Mouse (Mus musculus): Measurements from ENCODE around the gene Emsy. TPM values are rescaled to one million over a fixed set of nuclear protein-coding genes. Genes with fewer than 3 reads are reported as not detected.

The Emsy gene
- polyA plus RNA-seq, 1 experiment = 15.0 TPM

DNA sequence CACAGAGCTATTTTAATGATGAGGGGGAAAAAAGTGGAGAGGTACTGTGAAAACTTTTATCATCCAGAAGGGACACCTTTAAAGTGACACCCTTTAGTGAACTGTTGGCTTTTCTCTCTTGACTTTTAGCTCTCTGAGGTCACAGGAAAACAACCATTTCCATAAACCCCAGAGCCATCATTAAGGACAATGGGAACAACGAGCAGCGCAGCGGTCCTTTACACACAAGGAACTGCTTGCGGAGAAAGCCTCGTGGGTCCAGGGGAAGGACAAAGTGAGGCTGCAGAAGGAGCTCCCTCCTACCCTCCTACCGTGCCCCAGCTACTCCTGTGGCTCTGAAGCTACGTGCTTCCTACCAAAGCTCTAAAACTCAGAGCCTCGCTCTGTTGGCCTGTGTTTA lies 59.2 kb downstream of the Emsy start:
- 91% methylated on average over 8 of the region's 8 CpGs for WGBS
- peaks cover 45% of the 10 kb centered on the region for H3K36me3 ChIP-seq (ENCODE audit: control insufficient read depth, insufficient read depth, low read length)
- TF ChIP-seq POLR2A (IDR thresholded peaks at IDR 0.05; ENCODE audit: low read depth, low read length) (no peak), CTCF (IDR thresholded peaks at IDR 0.05; ENCODE audit: extremely low read depth, insufficient read length, insufficient replicate concordance, low read depth, low read length) (no peak)

DNA sequence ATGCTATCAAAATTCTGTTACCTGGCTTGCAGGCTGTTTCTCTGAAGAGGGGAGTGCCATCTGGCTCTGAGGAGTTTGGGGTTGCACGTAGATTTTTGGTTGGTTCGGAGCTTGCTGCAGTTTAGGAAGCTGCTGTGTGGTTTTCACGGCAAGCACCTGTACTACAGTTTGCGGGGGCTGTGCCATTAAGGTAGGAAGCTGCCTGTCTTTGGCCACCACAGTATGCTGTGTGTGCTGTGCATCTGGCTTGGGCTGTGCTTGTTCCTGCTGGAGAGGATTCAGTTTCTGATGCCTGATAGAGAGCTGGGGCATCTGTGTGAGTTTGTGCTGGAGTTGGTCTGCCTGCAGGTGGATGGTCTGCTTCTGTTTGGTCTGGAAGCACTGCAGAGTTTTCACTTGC lies 61.9 kb downstream of the Emsy start:
- TF ChIP-seq POLR2A (IDR thresholded peaks at IDR 0.05; ENCODE audit: low read depth, low read length) (no peak), CTCF (IDR thresholded peaks at IDR 0.05; ENCODE audit: extremely low read depth, insufficient read length, insufficient replicate concordance, low read depth, low read length) (no peak)
- Histone ChIP-seq H3K4me1 (ENCODE audit: control insufficient read depth, insufficient read depth, insufficient read length, low read length) (no peaks in the 10 kb centered on the region), H3K27ac (ENCODE audit: insufficient read depth, low read depth, low read length) (no peak overlapping the region), H3K36me3 (ENCODE audit: control insufficient read depth, insufficient read depth, low read length) (peaks cover 40% of the 10 kb centered on the region), H3K27me3 (ENCODE audit: control insufficient read depth, insufficient read depth, low read length) (no peaks in the 10 kb centered on the region), H3K4me3 (ENCODE audit: low read depth, low read length) (no peak overlapping the region)
- 94% methylated on average over 4 of the region's 4 CpGs for WGBS

More for the DNA sequence above, 59.2 kb downstream of the Emsy start:
- Histone ChIP-seq H3K27ac (ENCODE audit: insufficient read depth, low read depth, low read length) (no peak overlapping the region), H3K27me3 (ENCODE audit: control insufficient read depth, insufficient read depth, low read length) (no peaks in the 10 kb centered on the region), H3K4me3 (ENCODE audit: low read depth, low read length) (no peak overlapping the region), H3K4me1 (ENCODE audit: control insufficient read depth, insufficient read depth, insufficient read length, low read length) (no peaks in the 10 kb centered on the region)

DNA sequence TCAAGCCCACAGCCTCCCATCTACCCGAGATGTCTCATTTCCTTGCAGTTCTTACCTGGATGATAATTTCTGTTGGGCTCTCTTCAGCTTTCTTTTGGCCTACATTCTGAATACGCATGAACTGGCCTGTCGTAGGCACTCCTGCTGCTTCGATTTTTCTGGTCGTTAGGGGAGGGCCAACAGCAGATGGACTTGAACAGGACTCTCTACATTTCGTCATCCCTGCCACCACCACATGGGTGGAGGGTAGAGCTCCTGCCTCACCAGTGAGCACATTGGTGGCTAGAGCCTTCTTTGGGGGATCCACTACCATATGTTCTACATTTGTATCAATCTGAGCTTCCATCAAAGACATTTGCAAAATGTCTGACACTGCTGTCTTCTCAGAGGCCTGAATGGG lies 63.3 kb downstream of the Emsy start:
- Histone ChIP-seq H3K36me3 (ENCODE audit: control insufficient read depth, insufficient read depth, low read length) (peaks cover 38% of the 10 kb centered on the region), H3K27me3 (ENCODE audit: control insufficient read depth, insufficient read depth, low read length) (no peaks in the 10 kb centered on the region), H3K4me1 (ENCODE audit: control insufficient read depth, insufficient read depth, insufficient read length, low read length) (no peaks in the 10 kb centered on the region), H3K4me3 (ENCODE audit: low read depth, low read length) (no peak overlapping the region), H3K27ac (ENCODE audit: insufficient read depth, low read depth, low read length) (no peak overlapping the region)
- 90% methylated on average over 6 of the region's 6 CpGs for WGBS
- TF ChIP-seq POLR2A (IDR thresholded peaks at IDR 0.05; ENCODE audit: low read depth, low read length) = no peak
- TF ChIP-seq CTCF (IDR thresholded peaks at IDR 0.05; ENCODE audit: extremely low read depth, insufficient read length, insufficient replicate concordance, low read depth, low read length) = no peak

DNA sequence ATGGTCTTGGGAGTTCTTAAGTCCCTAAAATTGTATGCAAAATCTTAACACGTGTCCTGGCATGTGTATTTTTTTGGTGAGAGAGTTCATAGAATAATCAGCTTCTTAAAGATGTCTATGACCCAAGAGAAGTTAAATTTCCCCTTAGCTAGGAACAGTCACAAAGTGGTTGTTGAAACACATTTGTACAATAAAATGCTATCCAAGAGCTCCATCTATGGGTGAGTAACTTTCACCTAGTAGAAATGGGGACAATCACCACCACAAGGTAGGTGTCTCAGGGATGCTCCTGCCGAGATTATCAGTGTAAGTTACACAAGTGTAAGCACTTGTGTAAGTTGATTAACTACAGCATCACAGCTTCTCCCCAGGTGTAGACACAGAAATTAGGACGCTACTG lies 67.6 kb downstream of the Emsy start:
- Histone ChIP-seq H3K27ac (ENCODE audit: insufficient read depth, low read depth, low read length) (no peak overlapping the region), H3K27me3 (ENCODE audit: control insufficient read depth, insufficient read depth, low read length) (no peaks in the 10 kb centered on the region), H3K4me3 (ENCODE audit: low read depth, low read length) (no peak overlapping the region), H3K4me1 (ENCODE audit: control insufficient read depth, insufficient read depth, insufficient read length, low read length) (no peaks in the 10 kb centered on the region; the same call in 1 of the 2 replicates), H3K36me3 (ENCODE audit: control insufficient read depth, insufficient read depth, low read length) (peaks cover 16% of the 10 kb centered on the region)
- 59% methylated on average over 3 of the region's 3 CpGs for WGBS
- no peak for TF ChIP-seq POLR2A (IDR thresholded peaks at IDR 0.05; ENCODE audit: low read depth, low read length)
- no peak for TF ChIP-seq CTCF (IDR thresholded peaks at IDR 0.05; ENCODE audit: extremely low read depth, insufficient read length, insufficient replicate concordance, low read depth, low read length)

DNA sequence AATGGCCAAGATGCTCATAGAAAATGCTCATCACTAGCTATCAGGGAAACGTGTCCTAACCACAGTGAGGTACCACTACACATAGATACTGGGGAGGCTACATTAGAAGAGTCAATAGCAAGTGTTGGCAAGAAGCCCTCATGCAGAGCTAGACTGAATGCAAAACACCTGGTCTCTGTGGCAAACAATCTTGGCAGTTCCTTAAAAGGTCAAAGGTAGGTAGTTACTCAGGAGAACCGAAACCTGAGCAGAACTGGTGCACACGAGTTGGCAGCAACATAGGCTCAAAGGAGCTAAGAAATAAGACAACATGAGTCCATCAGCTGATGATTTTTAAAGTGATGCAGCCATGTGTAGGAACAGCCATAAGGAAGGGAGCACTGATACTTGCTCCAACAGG lies 70.3 kb downstream of the Emsy start:
- 17% methylated on average over 3 of the region's 3 CpGs for WGBS
- TF ChIP-seq CTCF (IDR thresholded peaks at IDR 0.05; ENCODE audit: extremely low read depth, insufficient read length, insufficient replicate concordance, low read depth, low read length) (no peak), POLR2A (IDR thresholded peaks at IDR 0.05; ENCODE audit: low read depth, low read length) (no peak)

DNA sequence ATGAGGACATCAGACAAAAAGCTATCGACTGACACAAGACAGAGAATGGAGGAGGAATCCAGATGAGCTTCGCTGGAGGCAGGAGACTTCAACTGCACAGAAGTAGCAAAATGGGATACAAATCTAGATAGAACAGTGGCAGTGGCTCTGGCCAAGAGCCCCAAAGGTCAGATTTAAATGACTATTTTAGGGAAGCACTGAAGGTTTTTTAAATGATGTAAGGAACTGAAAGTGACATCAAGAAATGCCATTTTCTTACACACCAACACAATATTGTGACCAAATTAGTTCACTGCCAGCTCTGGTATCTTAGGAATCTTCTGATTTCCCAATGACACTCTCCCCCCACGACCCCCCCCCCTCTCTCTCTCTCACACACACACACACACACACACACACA lies 72.0 kb downstream of the Emsy start:
- Histone ChIP-seq H3K36me3 (ENCODE audit: control insufficient read depth, insufficient read depth, low read length) (0 out of 2 replicates have a peak, but pooled peaks cover 2% of the 10 kb centered on the region), H3K27ac (ENCODE audit: insufficient read depth, low read depth, low read length) (no peak overlapping the region), H3K4me3 (ENCODE audit: low read depth, low read length) (no peak overlapping the region), H3K27me3 (ENCODE audit: control insufficient read depth, insufficient read depth, low read length) (no peaks in the 10 kb centered on the region), H3K4me1 (ENCODE audit: control insufficient read depth, insufficient read depth, insufficient read length, low read length) (no peaks in the 10 kb centered on the region; the same call in 1 of the 2 replicates)
- 81% methylated on average over 3 of the region's 3 CpGs for WGBS
- TF ChIP-seq POLR2A (IDR thresholded peaks at IDR 0.05; ENCODE audit: low read depth, low read length) = no peak
- no peak for TF ChIP-seq CTCF (IDR thresholded peaks at IDR 0.05; ENCODE audit: extremely low read depth, insufficient read length, insufficient replicate concordance, low read depth, low read length)

More for the DNA sequence above, 70.3 kb downstream of the Emsy start:
- H3K27me3 ChIP-seq (ENCODE audit: control insufficient read depth, insufficient read depth, low read length) = no peaks in the 10 kb centered on the region
- H3K36me3 ChIP-seq (ENCODE audit: control insufficient read depth, insufficient read depth, low read length) = peaks cover 6% of the 10 kb centered on the region; the same call in 1 of the 2 replicates
- H3K27ac ChIP-seq (ENCODE audit: insufficient read depth, low read depth, low read length) = no peak overlapping the region
- no peaks in the 10 kb centered on the region; the same call in 1 of the 2 replicates for H3K4me1 ChIP-seq (ENCODE audit: control insufficient read depth, insufficient read depth, insufficient read length, low read length)
- no peak overlapping the region for H3K4me3 ChIP-seq (ENCODE audit: low read depth, low read length)

DNA sequence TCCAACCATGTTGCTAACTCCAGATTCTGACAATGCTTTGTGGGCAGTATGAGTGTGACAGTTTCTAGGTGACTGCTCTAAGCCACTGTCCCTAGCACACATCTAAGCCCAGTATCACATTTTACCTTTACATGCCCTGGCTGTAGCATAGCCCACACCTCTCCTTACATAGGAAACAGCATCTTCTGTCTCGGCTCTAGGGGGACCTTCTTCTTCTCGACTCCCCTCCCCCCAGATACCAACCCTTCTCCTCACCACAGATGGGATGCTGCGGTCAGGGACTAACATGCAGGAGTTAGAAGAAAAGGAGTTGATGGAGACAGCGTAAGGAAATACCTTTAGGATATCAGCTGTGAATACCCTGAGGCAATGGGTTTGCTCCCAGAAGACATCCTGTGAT lies 75.3 kb downstream of the Emsy start:
- TF ChIP-seq CTCF (IDR thresholded peaks at IDR 0.05; ENCODE audit: extremely low read depth, insufficient read length, insufficient replicate concordance, low read depth, low read length) = no peak
- no peak for TF ChIP-seq POLR2A (IDR thresholded peaks at IDR 0.05; ENCODE audit: low read depth, low read length)
- Histone ChIP-seq H3K4me1 (ENCODE audit: control insufficient read depth, insufficient read depth, insufficient read length, low read length) (no peaks in the 10 kb centered on the region; the same call in 1 of the 2 replicates), H3K27ac (ENCODE audit: insufficient read depth, low read depth, low read length) (no peak overlapping the region), H3K27me3 (ENCODE audit: control insufficient read depth, insufficient read depth, low read length) (no peaks in the 10 kb centered on the region), H3K36me3 (ENCODE audit: control insufficient read depth, insufficient read depth, low read length) (no peaks in the 10 kb centered on the region), H3K4me3 (ENCODE audit: low read depth, low read length) (no peak overlapping the region)
- 81% methylated on average over 4 of the region's 4 CpGs for WGBS
